Mouse (Mus musculus): Measurements from ENCODE around the gene B430305J03Rik.
A peak's percentile ranks its signal among the peaks of the same experiment; 100 is the strongest.

Gene B430305J03Rik

GRCm38 (mm10) chr3:61365779-61366373 is at the start of gene B430305J03Rik:
TSS of gene B430305J03Rik (minus strand) at chr3:61365951.
- DNase-seq: peak in 1 of 2 experiments; percentile 25

GRCm38 (mm10) chr3:61409683-61410082 is 43.9 kb upstream of the B430305J03Rik start:
- DNase-seq: peak; percentile 28 to 30

GRCm38 (mm10) chr3:61406921-61407320 is 41.2 kb upstream of the B430305J03Rik start:
- DNase-seq: peak in 1 of 2 experiments; percentile 6

- no peak for DNase-seq
Measured at GRCm38 (mm10) chr3:61400823-61401387, 35.2 kb upstream of the B430305J03Rik start.

- DNase-seq: no peak
Measured at GRCm38 (mm10) chr3:61396728-61397127, 31.0 kb upstream of the B430305J03Rik start.

DNA sequence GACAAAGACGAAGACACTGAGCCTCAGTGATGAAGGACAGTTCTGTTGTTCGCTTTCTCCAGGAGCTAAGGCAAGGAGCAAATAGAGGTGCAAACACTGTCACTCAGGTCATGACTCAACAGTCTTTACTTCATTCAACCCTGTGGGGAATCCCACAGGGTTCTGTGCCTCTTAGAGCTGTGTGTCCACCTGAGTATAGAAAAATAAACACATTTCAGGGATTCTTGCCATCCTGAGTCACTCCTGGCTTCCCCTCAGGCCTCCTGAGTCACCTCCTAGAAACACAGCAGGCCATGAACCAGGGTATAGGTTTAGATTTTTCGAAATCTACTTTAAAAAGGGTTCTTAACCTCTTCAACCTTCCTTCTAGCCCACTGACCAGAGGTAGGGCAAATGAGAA is 29.6 kb upstream of the B430305J03Rik start:
- no peak for DNase-seq

GRCm38 (mm10) chr3:61393520-61393919 is 27.8 kb upstream of the B430305J03Rik start:
- DNase-seq: no peak

GRCm38 (mm10) chr3:61392881-61393280 is 27.1 kb upstream of the B430305J03Rik start:
- DNase-seq: no peak

- no peak for DNase-seq
Measured at GRCm38 (mm10) chr3:61391564-61391963, 25.8 kb upstream of the B430305J03Rik start.

DNA sequence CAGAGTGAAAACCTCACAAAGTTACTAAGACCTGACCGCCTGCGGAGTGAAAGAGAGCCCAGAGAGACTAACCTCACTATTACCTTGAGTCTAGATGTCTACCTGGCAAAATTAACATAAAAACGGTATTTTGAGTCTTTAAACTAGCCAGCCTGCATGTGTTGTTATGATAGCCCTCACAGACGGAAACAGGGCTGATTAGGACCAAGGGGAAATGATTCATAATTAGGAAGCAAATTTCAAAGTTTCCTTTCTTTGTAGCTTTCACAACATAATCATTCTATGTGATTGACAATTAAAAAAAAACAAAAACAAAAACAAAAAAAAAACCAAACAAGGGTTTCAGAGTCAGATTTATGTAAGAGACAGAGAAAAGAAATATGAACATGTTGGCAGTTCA is 20.6 kb upstream of the B430305J03Rik start:
- DNase-seq: no peak

DNA sequence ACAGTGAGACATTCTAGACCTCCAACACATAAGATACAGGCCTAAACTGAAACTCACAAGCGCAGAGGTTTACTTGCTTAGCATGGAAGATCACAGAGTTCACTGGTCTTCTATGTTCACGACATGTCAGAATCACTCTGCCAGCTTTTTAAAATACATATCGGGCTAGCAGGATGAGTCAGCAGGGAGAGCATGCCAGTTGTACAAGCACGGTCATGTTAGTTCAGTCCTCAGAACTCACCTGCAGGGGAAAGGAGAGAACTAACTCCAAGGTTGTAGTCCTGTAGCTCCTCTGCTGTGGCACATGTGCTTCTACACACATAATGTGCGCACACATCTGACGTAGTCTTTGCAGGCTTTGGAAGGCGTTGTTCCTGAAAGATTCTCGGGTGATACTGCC is 10.2 kb upstream of the B430305J03Rik start:
- DNase-seq: no peak

DNA sequence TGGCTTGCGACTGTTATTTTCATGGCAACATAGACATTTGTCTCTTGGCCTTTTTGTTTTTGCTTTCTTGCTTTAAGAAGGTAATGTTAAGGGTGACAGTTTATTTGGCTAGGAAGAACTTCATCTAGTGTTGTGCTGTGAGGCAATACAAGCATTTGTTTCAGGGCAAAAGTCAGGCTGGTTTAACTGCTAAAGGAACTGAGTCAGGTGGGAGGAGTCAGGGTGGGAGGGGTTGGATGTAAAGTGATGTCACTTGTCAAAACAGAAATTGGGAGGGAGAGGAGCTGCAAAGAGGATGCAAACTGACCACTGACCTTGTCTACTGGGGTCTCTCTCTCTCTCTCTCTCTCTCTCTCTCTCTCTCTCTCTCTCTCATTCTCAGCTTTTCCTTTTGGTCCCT is 2.7 kb upstream of the B430305J03Rik start:
- DNase-seq: peak in 1 of 2 experiments; percentile 17

DNA sequence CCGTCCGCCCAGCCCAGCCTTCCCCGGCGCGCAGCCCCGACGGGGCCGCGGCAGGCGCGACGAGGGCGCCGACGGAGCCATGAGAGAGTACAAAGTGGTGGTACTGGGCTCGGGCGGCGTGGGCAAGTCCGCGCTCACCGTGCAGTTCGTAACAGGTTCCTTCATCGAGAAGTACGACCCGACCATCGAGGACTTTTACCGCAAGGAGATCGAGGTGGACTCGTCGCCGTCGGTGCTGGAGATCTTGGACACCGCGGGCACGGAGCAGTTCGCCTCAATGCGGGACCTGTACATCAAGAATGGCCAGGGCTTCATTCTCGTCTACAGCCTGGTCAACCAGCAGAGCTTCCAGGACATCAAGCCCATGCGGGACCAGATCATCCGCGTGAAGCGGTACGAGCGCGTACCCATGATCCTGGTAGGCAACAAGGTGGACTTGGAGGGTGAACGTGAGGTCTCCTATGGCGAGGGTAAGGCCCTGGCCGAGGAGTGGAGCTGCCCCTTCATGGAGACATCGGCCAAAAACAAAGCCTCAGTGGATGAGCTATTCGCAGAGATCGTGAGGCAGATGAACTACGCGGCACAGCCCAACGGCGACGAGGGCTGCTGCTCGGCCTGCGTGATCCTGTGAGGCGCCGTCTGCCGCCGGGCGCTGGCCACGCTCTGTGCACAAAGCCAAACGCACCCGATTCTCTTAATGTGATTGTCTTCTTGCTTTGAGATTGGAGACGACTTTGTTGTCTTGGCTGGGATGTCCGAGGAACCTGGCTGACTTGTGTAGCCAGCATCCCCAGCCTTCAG is 573 bp downstream of the B430305J03Rik start:
- DNase-seq: peak; percentile 58 to 62

GRCm38 (mm10) chr3:61364661-61364977 is 1.1 kb downstream of the B430305J03Rik start:
- DNase-seq: no peak

- peak; percentile 95 to 96 for DNase-seq
Measured at GRCm38 (mm10) chr3:61363989-61364660, 1.6 kb downstream of the B430305J03Rik start.

DNA sequence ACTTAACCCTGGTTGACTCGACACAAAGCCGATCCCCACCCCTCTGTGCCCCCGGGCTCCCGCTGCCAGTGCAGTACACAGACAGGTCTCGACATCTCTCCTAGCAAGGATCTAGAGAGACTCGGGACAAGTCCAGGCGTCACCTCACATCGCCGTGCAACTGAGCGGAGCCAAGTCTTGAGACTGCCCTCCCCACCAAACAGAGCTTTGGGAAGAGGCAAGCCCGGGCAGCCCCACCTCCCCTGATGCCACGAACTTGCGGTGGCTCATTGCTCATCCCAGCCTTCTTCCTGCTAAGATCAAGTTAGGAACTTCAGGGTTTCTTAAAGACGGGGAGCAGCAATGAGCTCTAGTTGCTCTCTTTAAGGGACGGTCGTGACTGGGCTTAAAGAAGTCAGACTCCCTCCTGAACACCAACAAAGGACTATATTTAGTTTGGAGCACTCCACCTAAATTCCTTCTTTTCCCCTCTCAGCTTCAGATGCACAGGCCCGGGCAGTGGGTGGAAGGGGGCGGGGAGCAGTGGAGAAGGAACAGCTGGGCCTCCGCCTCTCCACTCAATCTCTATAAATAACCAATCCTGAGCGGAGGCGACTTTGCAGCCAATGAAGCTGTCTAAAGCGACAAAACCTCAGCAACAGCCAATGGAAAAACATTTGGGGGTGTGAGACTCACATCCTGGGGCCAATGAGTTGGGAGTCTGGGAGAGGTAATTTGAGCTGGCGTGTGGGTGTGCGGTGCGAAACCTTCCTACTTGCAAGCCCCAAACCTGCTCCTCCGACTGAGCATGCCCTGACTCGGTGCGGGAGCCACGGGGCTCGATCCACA is 2.4 kb downstream of the B430305J03Rik start:
- peak; percentile 92 to 97 for DNase-seq

- DNase-seq: no peak
Measured at GRCm38 (mm10) chr3:61362821-61363160, 3.0 kb downstream of the B430305J03Rik start.

GRCm38 (mm10) chr3:61361338-61361737 is 4.4 kb downstream of the B430305J03Rik start, which contains the start of gene Rap2b:
TSS of gene Rap2b (plus strand) at chr3:61361638.
- DNase-seq: no peak

GRCm38 (mm10) chr3:61358756-61359293 is 6.9 kb downstream of the B430305J03Rik start:
- DNase-seq: no peak

GRCm38 (mm10) chr3:61358107-61358506 is 7.6 kb downstream of the B430305J03Rik start:
- no peak for DNase-seq

GRCm38 (mm10) chr3:61355464-61355863 is 10.3 kb downstream of the B430305J03Rik start:
- no peak for DNase-seq

GRCm38 (mm10) chr3:61349433-61349832 is 16.3 kb downstream of the B430305J03Rik start:
- no peak for DNase-seq

Data from lung, postnatal 4 days (tissue).